Mouse (Mus musculus): ENCODE data around the gene Gnl2.

- TF ChIP-seq POLR2A (IDR thresholded peaks at IDR 0.05; ENCODE audit: borderline replicate concordance, extremely low read depth, insufficient read depth, insufficient read length, poor library complexity, severe bottlenecking), result no peak
- TF ChIP-seq CTCF (IDR thresholded peaks at IDR 0.05; ENCODE audit: borderline replicate concordance, extremely low read depth, insufficient read depth, insufficient read length), result no peak
Observed at GRCm38 (mm10) chr4:125078698-125079097, 62.3 kb downstream of the Gnl2 start.
